Mouse (Mus musculus) monocyte, adult 59 days (primary cell): Measurements from ENCODE around the gene Kat6b. TPM values are rescaled to one million over a fixed set of nuclear protein-coding genes. Genes with fewer than 3 reads are reported as not detected.

Experiments
- total RNA-seq, 2 experiments: library from RNA; stranded (reverse); gene quantifications; one replicate each; pipeline ENCODE4 v1.2.4; 2023

Gene Kat6b
- 10 to 100 TPM; 29.6 to 33.7 TPM for total RNA-seq

DNA sequence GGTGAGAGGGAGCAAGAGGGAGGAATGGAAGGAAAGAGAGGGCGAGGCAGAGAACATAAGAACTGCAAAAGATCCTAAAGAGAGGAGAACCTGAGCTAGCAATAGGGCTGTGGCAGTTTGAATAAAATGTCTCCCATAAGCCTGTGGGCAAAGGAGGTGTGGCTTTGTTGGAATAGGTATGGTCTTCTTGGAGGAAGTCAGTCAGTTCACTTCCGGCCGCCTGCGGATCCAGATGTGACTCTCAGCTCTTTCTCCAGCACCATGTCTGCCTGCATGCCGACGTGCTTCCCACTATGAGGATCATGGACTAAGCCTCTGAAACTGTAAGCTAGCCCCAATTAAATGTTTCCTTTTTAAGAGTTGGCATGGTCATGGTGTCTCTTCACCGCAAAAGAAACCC lies at the start of gene Kat6b:
Gene Kat6b, plus strand, starts transcription at position 204 of the 400 bp plus-strand sequence.

DNA sequence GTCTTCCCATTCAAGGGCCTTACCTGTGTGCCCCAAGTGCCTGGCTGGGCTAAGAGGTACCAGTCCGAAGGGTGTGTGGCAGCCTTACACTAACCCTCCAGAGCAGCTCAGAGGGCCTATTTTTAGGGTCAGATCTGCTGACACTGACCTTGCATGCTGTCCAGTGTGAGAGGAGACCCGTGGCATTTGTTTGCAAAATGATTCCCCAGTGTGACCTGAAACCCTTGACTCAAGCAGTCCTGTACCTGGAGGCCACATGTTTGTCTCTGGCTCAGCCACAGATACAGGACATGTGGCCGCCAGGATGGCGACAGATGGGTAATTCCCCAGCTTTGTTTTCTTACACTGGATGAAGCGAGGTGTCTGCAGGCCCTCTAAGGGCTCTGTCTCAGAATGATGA lies 233.3 kb downstream of the Kat6b start, which contains the start of gene Dupd1:
Gene Dupd1, minus strand, starts transcription at position 91 of the 400 bp plus-strand sequence.

Other genes starting within 250 kb of the Kat6b start
- gene Dupd1, start 233.1 kb downstream of the Kat6b start, total RNA-seq, result not detected